Mouse (Mus musculus) adrenal gland, adult 18-20 months (tissue): ENCODE results near the gene Golph3. TPM values are rescaled to one million over a fixed set of nuclear protein-coding genes. Genes with fewer than 3 reads are reported as not detected.
A peak's percentile ranks its signal among the peaks of the same experiment; 100 is the strongest.

Experiments
- DNase-seq, 2 experiments: peaks; one replicate each; pipeline ENCODE4 v3.0.0; 2021 to 2022; ENCODE audit warnings: low spot score in 2 of 2
- total RNA-seq, 2 experiments: library from RNA; stranded (reverse); gene quantifications; 1 replicate in 1 of 2; 2 replicates in 1 of 2; pipeline ENCODE4 v1.2.3; 2021

Gene Golph3
- total RNA-seq, 2 experiments from 2014 or later: 131 to 161 TPM

GRCm38 (mm10) chr15:12375641-12376311 lies 54.5 kb downstream of the Golph3 start:
- DNase-seq: peak; percentile 68 to 77

- DNase-seq: no peak
These were observed 55.3 kb downstream of the Golph3 start for GRCm38 (mm10) chr15:12376491-12377069.

- DNase-seq: no peak
These were observed 56.5 kb downstream of the Golph3 start for GRCm38 (mm10) chr15:12377800-12378199.

- no peak for DNase-seq
These were observed 58.8 kb downstream of the Golph3 start for GRCm38 (mm10) chr15:12380057-12380456.

GRCm38 (mm10) chr15:12380548-12380947 lies 59.3 kb downstream of the Golph3 start:
- peak; percentile 27 to 52 for DNase-seq

- DNase-seq: no peak
These were observed 63.4 kb downstream of the Golph3 start for GRCm38 (mm10) chr15:12384679-12385078.

GRCm38 (mm10) chr15:12388726-12389489 lies 67.7 kb downstream of the Golph3 start:
- DNase-seq: no peak

GRCm38 (mm10) chr15:12394758-12395157 lies 73.5 kb downstream of the Golph3 start:
- DNase-seq: no peak

GRCm38 (mm10) chr15:12397032-12397431 lies 75.8 kb downstream of the Golph3 start:
- DNase-seq: no peak

Other genes with a start within 250 kb of the Golph3 start
- 100 to 1,000 TPM; 178 to 179 TPM for gene Zfr, start 203.6 kb upstream of the Golph3 start, total RNA-seq
- 10 to 100 TPM; 17.6 to 24.1 TPM for gene Mtmr12, start 116.4 kb upstream of the Golph3 start, total RNA-seq
- gene 1810049J17Rik, start 449 bp downstream of the Golph3 start, total RNA-seq: 1 to 10 TPM in 1 of 2 experiments, under 1 TPM in 1; 0.77 to 1.6 TPM